Mouse (Mus musculus): ENCODE data around the gene Ckap5.

DNA sequence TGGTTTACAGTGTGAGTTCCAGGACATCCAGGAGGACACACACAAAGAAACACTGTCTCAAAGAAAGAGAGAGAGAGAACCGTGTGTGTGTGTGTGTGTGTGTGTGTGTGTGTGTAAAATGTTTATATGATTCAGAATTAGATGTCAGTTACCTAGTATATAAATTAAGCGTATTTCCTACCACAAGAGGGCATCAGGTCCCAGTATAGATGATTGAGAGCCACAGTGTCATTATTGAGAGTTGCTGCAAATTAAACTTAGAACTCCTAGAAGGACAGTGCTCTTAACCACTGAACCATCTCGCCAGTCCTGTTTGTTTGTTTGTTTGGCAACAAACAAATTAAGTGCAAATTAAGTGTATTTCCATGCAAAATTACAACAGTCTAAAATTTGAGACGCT lies 75.8 kb downstream of the Ckap5 start:
- no peak for TF ChIP-seq HCFC1 (IDR thresholded peaks at IDR 0.05; ENCODE audit: borderline replicate concordance, insufficient read depth, low read length)
- no peak for TF ChIP-seq ZC3H11A (IDR thresholded peaks at IDR 0.05; ENCODE audit: borderline replicate concordance, low read depth, low read length)
